Mouse (Mus musculus): ENCODE measurements at regions not wholly inside any gene's neighbourhood (a gene's known extent, or its start where the extent isn't known, plus 50 kb on each side); places are given as distances from the start of the nearest gene placed in this dataset.
A peak's percentile ranks its signal among the peaks of the same experiment; 100 is the strongest.

GRCm38 (mm10) chr4:131212711-131213110, 268.5 kb downstream of the Matn1 start:
- DNase-seq (ENCODE audit: low spot score): no peak

GRCm38 (mm10) chr4:131215682-131216081, 271.5 kb downstream of the Matn1 start:
- DNase-seq (ENCODE audit: low spot score): no peak

- DNase-seq (ENCODE audit: low spot score): no peak
Observed at GRCm38 (mm10) chr4:131216361-131216760, 272.2 kb downstream of the Matn1 start.

- DNase-seq (ENCODE audit: low spot score): no peak
Observed at GRCm38 (mm10) chr4:131217083-131217482, 272.9 kb downstream of the Matn1 start.

- DNase-seq (ENCODE audit: low spot score): no peak
Observed at GRCm38 (mm10) chr4:131217571-131218155, 273.5 kb downstream of the Matn1 start.

- no peak for DNase-seq (ENCODE audit: low spot score)
Observed at GRCm38 (mm10) chr4:131220966-131221365, 276.8 kb downstream of the Matn1 start.

GRCm38 (mm10) chr4:131230361-131230760, 286.2 kb downstream of the Matn1 start:
- no peak for DNase-seq (ENCODE audit: low spot score)

- no peak for DNase-seq (ENCODE audit: low spot score)
Observed at GRCm38 (mm10) chr4:131236611-131237031, 292.4 kb downstream of the Matn1 start.

GRCm38 (mm10) chr4:131238591-131238990, 294.4 kb downstream of the Matn1 start:
- no peak for DNase-seq (ENCODE audit: low spot score)

GRCm38 (mm10) chr4:131239132-131239531, 294.9 kb downstream of the Matn1 start:
- no peak for DNase-seq (ENCODE audit: low spot score)

GRCm38 (mm10) chr4:131240457-131240856, 296.3 kb downstream of the Matn1 start:
- DNase-seq (ENCODE audit: low spot score): peak; percentile 23

GRCm38 (mm10) chr4:131242250-131242649, 298.1 kb downstream of the Matn1 start:
- DNase-seq (ENCODE audit: low spot score): no peak

- DNase-seq (ENCODE audit: low spot score): no peak
Observed at GRCm38 (mm10) chr4:131243744-131244387, 299.7 kb downstream of the Matn1 start.

- peak; percentile 29 for DNase-seq (ENCODE audit: low spot score)
Observed at GRCm38 (mm10) chr4:131252602-131253442, 308.6 kb downstream of the Matn1 start.

- DNase-seq (ENCODE audit: low spot score): no peak
Observed at GRCm38 (mm10) chr4:131253443-131253817, 309.2 kb downstream of the Matn1 start.

- DNase-seq (ENCODE audit: low spot score): no peak
Observed at GRCm38 (mm10) chr4:131254243-131254642, 310.1 kb downstream of the Matn1 start.

GRCm38 (mm10) chr4:131254691-131255090, 310.5 kb downstream of the Matn1 start:
- no peak for DNase-seq (ENCODE audit: low spot score)

- DNase-seq (ENCODE audit: low spot score): no peak
Observed at GRCm38 (mm10) chr4:131261236-131261635, 317.1 kb downstream of the Matn1 start.

GRCm38 (mm10) chr4:131262909-131263308, 318.7 kb downstream of the Matn1 start:
- no peak for DNase-seq (ENCODE audit: low spot score)

- no peak for DNase-seq (ENCODE audit: low spot score)
Observed at GRCm38 (mm10) chr4:131266764-131267163, 322.6 kb downstream of the Matn1 start.

- peak; percentile 50 for DNase-seq (ENCODE audit: low spot score)
Observed at GRCm38 (mm10) chr4:131267760-131268159, 323.6 kb downstream of the Matn1 start.

- DNase-seq (ENCODE audit: low spot score): no peak
Observed at GRCm38 (mm10) chr4:131270192-131270591, 326.0 kb downstream of the Matn1 start.

- DNase-seq (ENCODE audit: low spot score): no peak
Observed at GRCm38 (mm10) chr4:131272060-131272459, 327.9 kb downstream of the Matn1 start.
